32 mouse cellular contexts compared by ENCODE assay signal in the genomic region with DNA sequence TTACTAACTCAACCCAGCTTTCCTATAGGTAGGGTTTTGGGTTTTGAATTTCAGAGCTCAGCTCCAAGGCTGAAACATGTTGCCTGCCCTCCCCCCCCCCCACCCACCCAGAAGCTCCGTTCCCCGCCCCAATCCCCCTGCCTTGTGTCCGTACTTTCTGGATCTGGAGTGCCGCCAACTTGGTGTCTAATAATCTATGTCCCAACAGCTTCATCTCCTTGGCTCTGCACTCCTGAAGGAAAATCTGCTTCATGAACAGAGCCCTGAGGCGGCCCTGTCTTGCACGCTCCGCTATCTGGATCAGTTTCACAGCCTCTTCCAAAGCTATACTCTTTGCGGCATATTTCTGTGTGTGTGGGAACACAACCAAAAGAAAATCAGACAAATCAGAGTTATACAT. TPM values are rescaled to one million over a fixed set of nuclear protein-coding genes. Genes with fewer than 3 reads are reported as not detected.
A peak's percentile ranks its signal among the peaks of the same experiment; 100 is the strongest.
DNase-seq lines count a peak whose midpoint lies in the region; ATAC-seq and TF ChIP-seq lines count a peak whose summit lies in the region.
"Had no signal": no experiment of that assay in that cellular context is flagged by ENCODE, and none has a peak within 500 bp of the region (broad histone marks: within the 10 kb centered on the region; RNA-seq: fewer than 3 reads in every experiment).

No protein-coding gene starts in this region.

- H3K9me3 ChIP-seq in hindbrain, postnatal 0 days (ENCODE audit: low read length): no peaks in the 10 kb centered on the region
- no peaks in the 10 kb centered on the region for H3K9me3 ChIP-seq in hindbrain, embryonic 11.5 days (ENCODE audit: control insufficient read depth, low read length)
- no peaks in the 10 kb centered on the region for H3K9me3 ChIP-seq in lung, embryonic 16.5 days (ENCODE audit: control insufficient read depth, low read length)
- H3K9me3 ChIP-seq: forebrain, embryonic 10.5 days; hindbrain, embryonic 13.5 days; megakaryocyte, embryonic 14.5 days; midbrain, embryonic 13.5 days; neural tube, embryonic 12.5 days had no signal

- TF ChIP-seq CTCF in hindbrain, postnatal 0 days (IDR thresholded peaks at IDR 0.05; ENCODE audit: low read depth): no peak

- H3K9ac ChIP-seq in hindbrain, postnatal 0 days (replicated peaks; ENCODE audit: low read length): no peak overlapping the region
- H3K9ac ChIP-seq in hindbrain, embryonic 11.5 days (ENCODE audit: low read depth, low read length): no peak overlapping the region
- no peak overlapping the region for H3K9ac ChIP-seq in lung, embryonic 16.5 days (ENCODE audit: low read length)
- H3K9ac ChIP-seq: hindbrain, embryonic 13.5 days; liver, postnatal 0 days; midbrain, embryonic 13.5 days; neural tube, embryonic 12.5 days had no signal

- no peaks in the 10 kb centered on the region for H3K27me3 ChIP-seq in hindbrain, postnatal 0 days (ENCODE audit: insufficient read depth, low read length)
- H3K27me3 ChIP-seq in hindbrain, embryonic 11.5 days (ENCODE audit: control insufficient read depth, insufficient read depth, low read length): no peaks in the 10 kb centered on the region; the same call in 1 of the 2 replicates
- H3K27me3 ChIP-seq in lung, embryonic 16.5 days (ENCODE audit: control insufficient read depth, insufficient read depth, low read depth, low read length): no peaks in the 10 kb centered on the region; the same call in 1 of the 2 replicates
- H3K27me3 ChIP-seq: CH12.LX; hindbrain, embryonic 13.5 days; midbrain, embryonic 13.5 days; neural tube, embryonic 12.5 days; Patski had no signal

- H3K27ac ChIP-seq in hindbrain, postnatal 0 days: no peak overlapping the region
- no peak overlapping the region for H3K27ac ChIP-seq in hindbrain, embryonic 11.5 days (ENCODE audit: low read depth, low read length)
- no peak overlapping the region for H3K27ac ChIP-seq in lung, embryonic 16.5 days (ENCODE audit: low read length)
- H3K27ac ChIP-seq: forebrain, embryonic 10.5 days; heart, adult 2 months; hindbrain, embryonic 13.5 days; midbrain, embryonic 13.5 days; neural tube, embryonic 12.5 days had no signal

- no peak for ATAC-seq in hindbrain, postnatal 0 days
- ATAC-seq in hindbrain, embryonic 11.5 days (ENCODE audit: low FRiP score): no peak
- ATAC-seq in lung, embryonic 16.5 days (ENCODE audit: low read depth): peak; percentile 38; the same call in 1 of the 2 replicates
- ATAC-seq: forebrain, embryonic 16.5 days; inflammation-experienced regulatory T-cells, adult 6 months; liver, postnatal 0 days; midbrain, embryonic 13.5 days; Patski had no signal

- no peaks in the 10 kb centered on the region for H3K36me3 ChIP-seq in hindbrain, postnatal 0 days (ENCODE audit: insufficient read depth, low read length)
- H3K36me3 ChIP-seq in hindbrain, embryonic 11.5 days (ENCODE audit: control insufficient read depth, insufficient read depth, low read length): no peaks in the 10 kb centered on the region
- no peaks in the 10 kb centered on the region for H3K36me3 ChIP-seq in lung, embryonic 16.5 days (ENCODE audit: control insufficient read depth, insufficient read depth, low read length)
- H3K36me3 ChIP-seq: forebrain, embryonic 10.5 days; G1E; hindbrain, embryonic 13.5 days; midbrain, embryonic 13.5 days; neural tube, embryonic 12.5 days had no signal

- no peaks in the 10 kb centered on the region for H3K4me1 ChIP-seq in hindbrain, postnatal 0 days (ENCODE audit: insufficient read depth, low read length)
- H3K4me1 ChIP-seq in hindbrain, embryonic 11.5 days (replicated peaks; ENCODE audit: control insufficient read depth, insufficient read depth, low read length): no peaks in the 10 kb centered on the region
- no peaks in the 10 kb centered on the region for H3K4me1 ChIP-seq in lung, embryonic 16.5 days (replicated peaks; ENCODE audit: control insufficient read depth, insufficient read depth, low read length)
- H3K4me1 ChIP-seq: megakaryocyte, embryonic 14.5 days had no signal

- peak; percentile 29 for DNase-seq in hindbrain, postnatal 0 days (ENCODE audit: low spot score)
- DNase-seq in hindbrain, embryonic 11.5 days (ENCODE audit: low spot score): no peak
- DNase-seq in lung, postnatal 36 days: no peak
- peak; percentile 30 to 66 for DNase-seq in urinary bladder, postnatal 4 days (ENCODE audit: low spot score in 2 of 2)
- no peak for DNase-seq in urinary bladder, postnatal 25 days (ENCODE audit: low spot score)
- no peak for DNase-seq in ovary, postnatal 36 days (ENCODE audit: low spot score)
- DNase-seq: B cell, adult 2 months; cerebellum, adult 11-12 months; cerebellum, postnatal 25 days; gastrocnemius, postnatal 36 days; heart, adult 2 months; kidney, adult 8-10 months; liver, postnatal 0 days; retina, postnatal 1 day; right cerebral cortex, postnatal 25 days; spleen, adult 18-20 months; thymus, postnatal 14 days had no signal

- WGBS in hindbrain, postnatal 0 days: 61% methylated on average over 8 of the region's 8 CpGs
- 85% methylated on average over 8 of the region's 8 CpGs for whole genome bisulfite sequencing in hindbrain, embryonic 11.5 days
- WGBS in lung, embryonic 16.5 days: 45% methylated on average over 8 of the region's 8 CpGs

- H3K4me2 ChIP-seq in hindbrain, postnatal 0 days (ENCODE audit: low read depth, low read length): no peak overlapping the region
- no peak overlapping the region for H3K4me2 ChIP-seq in hindbrain, embryonic 11.5 days (replicated peaks; ENCODE audit: low read depth, low read length)
- H3K4me2 ChIP-seq in lung, embryonic 16.5 days (ENCODE audit: low read depth, low read length): no peak overlapping the region
- H3K4me2 ChIP-seq: hindbrain, embryonic 13.5 days; liver, embryonic 11.5 days; midbrain, embryonic 13.5 days; neural tube, embryonic 12.5 days had no signal

- H3K4me3 ChIP-seq in hindbrain, postnatal 0 days (ENCODE audit: low read length): no peak overlapping the region
- H3K4me3 ChIP-seq in hindbrain, embryonic 11.5 days (ENCODE audit: low read depth, low read length): no peak overlapping the region
- H3K4me3 ChIP-seq in lung, embryonic 16.5 days (ENCODE audit: low read length): no peak overlapping the region
- H3K4me3 ChIP-seq: forebrain, embryonic 10.5 days; heart, adult 2 months; hindbrain, embryonic 13.5 days; megakaryocyte, embryonic 14.5 days; midbrain, embryonic 13.5 days; neural tube, embryonic 12.5 days had no signal

RNA-seq across cellular contexts. Expression of gene Iqca, which starts 13.5 kb away (rescaled TPM):
- total RNA-seq in hindbrain, postnatal 0 days (2014; rRNA removed): 0.58 and 1.8 TPM in 2 replicates
- polyA plus RNA-seq in hindbrain, postnatal 0 days (2015; fragmentation: Nextera tagmentation; extraction: Ambion mirVana): 0.71 and 1.2 TPM in 2 replicates
- 1.0 and 1.1 TPM in 2 replicates for polyA plus RNA-seq in hindbrain, embryonic 11.5 days (2014; fragmentation: Nextera tagmentation; extraction: Ambion mirVana)
- polyA plus RNA-seq in lung, embryonic 16.5 days (2015; fragmentation: Nextera tagmentation; extraction: Ambion mirVana): 2.1 and 2.9 TPM in 2 replicates
- total RNA-seq: adrenal gland, adult 18-20 months; gastrocnemius, postnatal 36 days; heart, adult 2 months; heart, postnatal 25 days had no signal
- polyA plus RNA-seq: G1E; heart, embryonic 14.5 days; inflammation-experienced regulatory T-cells, adult 6 months; liver, embryonic 11.5 days had no signal

Comparison
In these comparisons a context has a peak if more than half of its experiments do, and no peak if none do; other contexts are left out.
1. DNase-seq: peak in hindbrain, postnatal 0 days (single experiment) and urinary bladder, postnatal 4 days (2 of 2); none in hindbrain, embryonic 11.5 days (single experiment), lung, postnatal 36 days (single experiment), urinary bladder, postnatal 25 days (single experiment) and ovary, postnatal 36 days (single experiment).